Mouse (Mus musculus) spleen, postnatal 10 days (tissue): ENCODE measurements around the gene Nhlrc1.

ENCODE experiments used
- DNase-seq, 2 experiments: peaks; one replicate each; pipeline ENCODE4 v3.0.0; 2021 to 2022; ENCODE audit warnings: low spot score in 2 of 2

The Nhlrc1 gene

GRCm38 (mm10) chr13:47014334-47015194, at the start of gene Nhlrc1:
Gene Nhlrc1 (minus strand): TSS chr13:47014850.
- peak; percentile 47 to 64 for DNase-seq

- DNase-seq: no peak
These were observed 49.5 kb upstream of the Nhlrc1 start for GRCm38 (mm10) chr13:47063985-47064760.

- no peak for DNase-seq
These were observed 48.1 kb upstream of the Nhlrc1 start for GRCm38 (mm10) chr13:47062756-47063155.

GRCm38 (mm10) chr13:47056781-47057180, 42.1 kb upstream of the Nhlrc1 start:
- no peak for DNase-seq

- no peak for DNase-seq
These were observed 41.5 kb upstream of the Nhlrc1 start for GRCm38 (mm10) chr13:47056126-47056525.

GRCm38 (mm10) chr13:47053971-47054370, 39.3 kb upstream of the Nhlrc1 start:
- DNase-seq: no peak

GRCm38 (mm10) chr13:47050009-47050408, 35.4 kb upstream of the Nhlrc1 start:
- DNase-seq: no peak

GRCm38 (mm10) chr13:47047996-47048395, 33.3 kb upstream of the Nhlrc1 start:
- no peak for DNase-seq

GRCm38 (mm10) chr13:47044617-47044947, 29.9 kb upstream of the Nhlrc1 start, which contains the start of gene Tpmt:
Gene Tpmt (minus strand): TSS chr13:47044737.
- peak in 1 of 2 experiments; percentile 45 for DNase-seq

- no peak for DNase-seq
These were observed 29.4 kb upstream of the Nhlrc1 start for GRCm38 (mm10) chr13:47043833-47044616.

GRCm38 (mm10) chr13:47043030-47043680, 28.5 kb upstream of the Nhlrc1 start, which contains the start of gene Kdm1b:
Gene Kdm1b (plus strand): TSS chr13:47043499.
- DNase-seq: peak; percentile 98

GRCm38 (mm10) chr13:47042024-47042633, 27.5 kb upstream of the Nhlrc1 start:
- no peak for DNase-seq

- DNase-seq: no peak
These were observed 25.4 kb upstream of the Nhlrc1 start for GRCm38 (mm10) chr13:47040061-47040460.

- no peak for DNase-seq
These were observed 23.3 kb upstream of the Nhlrc1 start for GRCm38 (mm10) chr13:47037946-47038345.

GRCm38 (mm10) chr13:47033602-47034001, 19.0 kb upstream of the Nhlrc1 start:
- no peak for DNase-seq

GRCm38 (mm10) chr13:47030376-47031107, 15.9 kb upstream of the Nhlrc1 start:
- no peak for DNase-seq

- no peak for DNase-seq
These were observed 6.1 kb upstream of the Nhlrc1 start for GRCm38 (mm10) chr13:47020798-47021197.

- no peak for DNase-seq
These were observed 5.1 kb upstream of the Nhlrc1 start for GRCm38 (mm10) chr13:47019774-47020173.

- DNase-seq: peak in 1 of 2 experiments; percentile 37
These were observed 2.6 kb upstream of the Nhlrc1 start for GRCm38 (mm10) chr13:47017259-47017658.

- DNase-seq: no peak
These were observed 498 bp upstream of the Nhlrc1 start for GRCm38 (mm10) chr13:47015195-47015501.
